15 mouse cellular contexts compared by ENCODE assay signal in genomic region chr2:57266679-57267393, GRCm38 (mm10). TPM values are rescaled to one million over a fixed set of nuclear protein-coding genes. Genes with fewer than 3 reads are reported as not detected.
DNase-seq lines count a peak whose midpoint lies in the region; ATAC-seq and TF ChIP-seq lines count a peak whose summit lies in the region.
"Had no signal": no experiment of that assay in that cellular context is flagged by ENCODE, and none has a peak within 500 bp of the region (broad histone marks: within the 10 kb centered on the region; RNA-seq: fewer than 3 reads in every experiment).

No protein-coding gene starts in this region.

- 0 out of 2 replicates have a peak overlapping the region, but pooled peaks have one; percentile 3 for H3K27ac ChIP-seq in limb, embryonic 11.5 days (replicated peaks; ENCODE audit: low read depth, low read length)
- H3K27ac ChIP-seq in limb, embryonic 10.5 days: no peak overlapping the region
- H3K27ac ChIP-seq in forebrain, embryonic 11.5 days (ENCODE audit: low read depth, low read length): peak overlapping the region; percentile 80
- H3K27ac ChIP-seq in midbrain, embryonic 10.5 days (replicated peaks): peak overlapping the region; percentile 80
- peak overlapping the region; percentile 23; the same call in 1 of the 2 replicates for H3K27ac ChIP-seq in stomach, embryonic 14.5 days (ENCODE audit: low read length)
- no peak overlapping the region for H3K27ac ChIP-seq in thymus, adult 2 months (ENCODE audit: control insufficient read depth, insufficient read depth, low read length)
- H3K27ac ChIP-seq: heart, adult 2 months; hindbrain, embryonic 15.5 days had no signal

- H3K4me1 ChIP-seq in limb, embryonic 11.5 days (ENCODE audit: control insufficient read depth, insufficient read depth, low read length): no peaks in the 10 kb centered on the region
- peaks cover 5% of the 10 kb centered on the region; the same call in 1 of the 2 replicates for H3K4me1 ChIP-seq in limb, embryonic 10.5 days
- peaks cover 5% of the 10 kb centered on the region; the same call in 1 of the 2 replicates for H3K4me1 ChIP-seq in forebrain, embryonic 11.5 days (replicated peaks; ENCODE audit: control insufficient read depth, insufficient read depth, low read length)
- H3K4me1 ChIP-seq in midbrain, embryonic 10.5 days: peaks cover 27% of the 10 kb centered on the region
- H3K4me1 ChIP-seq in stomach, embryonic 14.5 days (ENCODE audit: control insufficient read depth, insufficient read depth, low read length): no peaks in the 10 kb centered on the region
- no peaks in the 10 kb centered on the region for H3K4me1 ChIP-seq in thymus, adult 2 months (replicated peaks; ENCODE audit: control insufficient read depth, insufficient read depth, low read length)
- H3K4me1 ChIP-seq: hindbrain, embryonic 15.5 days had no signal

- no peak overlapping the region for H3K4me3 ChIP-seq in limb, embryonic 11.5 days (ENCODE audit: low read depth, low read length)
- H3K4me3 ChIP-seq in limb, embryonic 10.5 days: no peak overlapping the region
- no peak overlapping the region for H3K4me3 ChIP-seq in forebrain, embryonic 11.5 days (ENCODE audit: low read depth, low read length)
- no peak overlapping the region for H3K4me3 ChIP-seq in midbrain, embryonic 10.5 days
- H3K4me3 ChIP-seq in stomach, embryonic 14.5 days (ENCODE audit: low read depth, low read length): no peak overlapping the region
- no peak overlapping the region for H3K4me3 ChIP-seq in thymus, adult 2 months (ENCODE audit: control insufficient read depth, insufficient read depth, low read length)
- H3K4me3 ChIP-seq: heart, adult 2 months; hindbrain, embryonic 15.5 days had no signal

- no peaks in the 10 kb centered on the region for H3K27me3 ChIP-seq in limb, embryonic 11.5 days (ENCODE audit: control insufficient read depth, insufficient read depth, low read length)
- no peaks in the 10 kb centered on the region for H3K27me3 ChIP-seq in limb, embryonic 10.5 days (ENCODE audit: low read depth, poor library complexity, severe bottlenecking)
- H3K27me3 ChIP-seq in forebrain, embryonic 11.5 days (ENCODE audit: control insufficient read depth, insufficient read depth, low read length): no peaks in the 10 kb centered on the region
- peaks cover 39% of the 10 kb centered on the region for H3K27me3 ChIP-seq in midbrain, embryonic 10.5 days (ENCODE audit: low read depth, poor library complexity, severe bottlenecking)
- no peaks in the 10 kb centered on the region for H3K27me3 ChIP-seq in stomach, embryonic 14.5 days (ENCODE audit: control insufficient read depth, insufficient read depth, low read length)
- H3K27me3 ChIP-seq in thymus, adult 2 months (ENCODE audit: control insufficient read depth, insufficient read depth, low read length): no peaks in the 10 kb centered on the region
- H3K27me3 ChIP-seq: hindbrain, embryonic 15.5 days had no signal

- WGBS in limb, embryonic 11.5 days: 88% methylated on average over 4 of the region's 4 CpGs
- 91% methylated on average over 4 of the region's 4 CpGs for WGBS in limb, embryonic 10.5 days
- 16% methylated on average over 4 of the region's 4 CpGs for WGBS in forebrain, embryonic 11.5 days
- 37% methylated on average over 4 of the region's 4 CpGs for WGBS in midbrain, embryonic 10.5 days
- WGBS in stomach, embryonic 14.5 days: 62% methylated on average over 4 of the region's 4 CpGs
- 95% methylated on average over 4 of the region's 4 CpGs for WGBS in thymus, adult 2 months

- no peaks in the 10 kb centered on the region for H3K9me3 ChIP-seq in limb, embryonic 11.5 days (ENCODE audit: control insufficient read depth, low read length)
- no peaks in the 10 kb centered on the region for H3K9me3 ChIP-seq in limb, embryonic 10.5 days (replicated peaks)
- no peaks in the 10 kb centered on the region for H3K9me3 ChIP-seq in forebrain, embryonic 11.5 days (ENCODE audit: control insufficient read depth, low read length)
- no peaks in the 10 kb centered on the region for H3K9me3 ChIP-seq in midbrain, embryonic 10.5 days (replicated peaks)
- no peaks in the 10 kb centered on the region for H3K9me3 ChIP-seq in stomach, embryonic 14.5 days (ENCODE audit: control insufficient read depth, low read depth, low read length)
- H3K9me3 ChIP-seq: hindbrain, embryonic 15.5 days had no signal

- H3K4me2 ChIP-seq in limb, embryonic 11.5 days (ENCODE audit: low read depth, severe bottlenecking): no peak overlapping the region
- H3K4me2 ChIP-seq in forebrain, embryonic 11.5 days (ENCODE audit: low read depth, low read length, severe bottlenecking): peak overlapping the region; percentile 33; the same call in 1 of the 2 replicates
- no peak overlapping the region for H3K4me2 ChIP-seq in stomach, embryonic 14.5 days (replicated peaks; ENCODE audit: low read depth, low read length)
- H3K4me2 ChIP-seq: hindbrain, embryonic 15.5 days had no signal

- ATAC-seq in limb, embryonic 11.5 days (ENCODE audit: insufficient number of reproducible peaks, low FRiP score, low TSS enrichment, low read depth): no peak
- peak; percentile 89 for ATAC-seq in forebrain, embryonic 11.5 days (replicated peaks; ENCODE audit: low FRiP score)
- peak; percentile 71 for ATAC-seq in stomach, embryonic 14.5 days (ENCODE audit: insufficient number of reproducible peaks, insufficient read depth, low FRiP score, low read depth)

- TF ChIP-seq CTCF in thymus, adult 2 months (IDR thresholded peaks at IDR 0.05; ENCODE audit: borderline replicate concordance, control insufficient read depth, extremely low read depth, insufficient read depth, low read length, poor library complexity): no peak

- no peak for TF ChIP-seq POLR2A in thymus, adult 2 months (IDR thresholded peaks at IDR 0.05; ENCODE audit: control insufficient read depth, extremely low read depth, insufficient read depth, low read length, poor library complexity)

- no peaks in the 10 kb centered on the region for H3K36me3 ChIP-seq in limb, embryonic 11.5 days (ENCODE audit: control insufficient read depth, insufficient read depth, low read length)
- H3K36me3 ChIP-seq in limb, embryonic 10.5 days: no peaks in the 10 kb centered on the region; the same call in 1 of the 2 replicates
- no peaks in the 10 kb centered on the region for H3K36me3 ChIP-seq in forebrain, embryonic 11.5 days (ENCODE audit: control insufficient read depth, insufficient read depth, low read length)
- H3K36me3 ChIP-seq in midbrain, embryonic 10.5 days: no peaks in the 10 kb centered on the region; the same call in 1 of the 2 replicates
- no peaks in the 10 kb centered on the region for H3K36me3 ChIP-seq in stomach, embryonic 14.5 days (ENCODE audit: control insufficient read depth, insufficient read depth, low read length)
- H3K36me3 ChIP-seq in thymus, adult 2 months (ENCODE audit: control insufficient read depth, insufficient read depth, low read length): peaks cover 3% of the 10 kb centered on the region; the same call in 1 of the 2 replicates
- H3K36me3 ChIP-seq: hindbrain, embryonic 15.5 days had no signal

- H3K9ac ChIP-seq in limb, embryonic 11.5 days (ENCODE audit: low read length): no peak overlapping the region
- H3K9ac ChIP-seq in forebrain, embryonic 11.5 days (ENCODE audit: low read length): no peak overlapping the region; the same call in 1 of the 2 replicates
- H3K9ac ChIP-seq in stomach, embryonic 14.5 days (replicated peaks; ENCODE audit: low read depth, low read length): no peak overlapping the region
- H3K9ac ChIP-seq: hindbrain, embryonic 15.5 days had no signal

- no peak for DNase-seq in limb, embryonic 11.5 days (ENCODE audit: low spot score)
- no peak for DNase-seq in limb, embryonic 10.5 days (ENCODE audit: low spot score)
- peak; percentile 57 for DNase-seq in forebrain, embryonic 11.5 days (ENCODE audit: low spot score)
- no peak for DNase-seq in midbrain, embryonic 10.5 days (ENCODE audit: low spot score)
- no peak for DNase-seq in urinary bladder, postnatal 36 days (ENCODE audit: low spot score in 2 of 2)
- no peak for DNase-seq in kidney, postnatal 25 days
- no peak for DNase-seq in thymus, adult 2 months
- DNase-seq: cerebellum, postnatal 10 days; heart, adult 2 months; kidney, postnatal 14 days; left cerebral cortex, postnatal 4 days; lung, adult 18-20 months; thymus, postnatal 36 days had no signal

RNA-seq across cellular contexts. Expression of gene Gpd2, which starts 29.4 kb away (rescaled TPM):
- polyA plus RNA-seq in limb, embryonic 11.5 days (2014; fragmentation: Nextera tagmentation; extraction: Ambion mirVana): 15.9 and 19.1 TPM in 2 replicates
- polyA plus RNA-seq in limb, embryonic 10.5 days (2016; fragmentation: Nextera tagmentation; extraction: Ambion mirVana): 22.5 and 23.7 TPM in 2 replicates
- polyA plus RNA-seq in forebrain, embryonic 11.5 days (2014; fragmentation: Nextera tagmentation; extraction: Ambion mirVana): 29.0 and 29.4 TPM in 2 replicates
- 21.4 and 24.4 TPM in 2 replicates for polyA plus RNA-seq in midbrain, embryonic 10.5 days (2016; fragmentation: Nextera tagmentation; extraction: Ambion mirVana)
- 27.8 and 30.2 TPM in 2 replicates for polyA plus RNA-seq in stomach, embryonic 14.5 days (2014; fragmentation: Nextera tagmentation; extraction: Ambion mirVana)
- polyA plus RNA-seq in thymus, adult 2 months (2012; rRNA removed): 10.0 and 14.6 TPM in 2 replicates

Comparison
In these comparisons a context has a peak if more than half of its experiments do, and no peak if none do; other contexts are left out.
1. H3K27ac ChIP-seq: peak in limb, embryonic 11.5 days (single experiment), forebrain, embryonic 11.5 days (single experiment), midbrain, embryonic 10.5 days (single experiment) and stomach, embryonic 14.5 days (single experiment); none in limb, embryonic 10.5 days (single experiment) and thymus, adult 2 months (single experiment).